Mouse (Mus musculus) liver, embryonic 14.5 days (tissue): Measurements from ENCODE around the gene Hbs1l. TPM values are rescaled to one million over a fixed set of nuclear protein-coding genes. Genes with fewer than 3 reads are reported as not detected.

Experiments
- ATAC-seq: fragments of 200-750 bp; cut with Nextera tagmentation; 2 replicates; pipeline ENCODE4 v1.8.0; 2017; ENCODE audit warnings: moderate number of reproducible peaks, mild to moderate bottlenecking, moderate library complexity; ENCODE audit not compliant: insufficient read depth
- DNase-seq, 3 experiments: peaks; one replicate each; pipeline ENCODE4 v3.0.0-alpha.2; 2012 to 2013; ENCODE audit warnings: low read depth in 3 of 3, low spot score in 3 of 3
- H3K27ac ChIP-seq: fragments of 300-500 bp; sonication (generic); 2 replicates; pipeline ENCODE4 v1.5.1; 2014; ENCODE audit warnings: moderate library complexity, mild to moderate bottlenecking, control low read depth, inconsistent platforms
- H3K27me3 ChIP-seq: fragments of 300-500 bp; sonication (generic); 2 replicates; pipeline ENCODE4 v1.6.1; 2014; ENCODE audit warnings: mild to moderate bottlenecking, low read length, moderate library complexity; ENCODE audit not compliant: control insufficient read depth, insufficient read depth
- H3K36me3 ChIP-seq: fragments of 300-500 bp; sonication (generic); replicated peaks from 2 replicates; pipeline ENCODE4 v1.6.1; 2014; ENCODE audit warnings: low read depth; ENCODE audit not compliant: control insufficient read depth, insufficient read depth
- H3K4me1 ChIP-seq, 2 experiments: fragments of 200-500 bp in 1 of 2; fragments of 300-500 bp in 1 of 2; sonication (generic) in 1 of 2; replicated peaks; 2 replicates each; pipeline ENCODE4 v1.6.1; 2012 to 2014; ENCODE audit warnings: antibody characterized with exemption in 1 of 2, inconsistent platforms in 1 of 2, low read length in 1 of 2; ENCODE audit not compliant: control insufficient read depth in 2 of 2, insufficient read depth in 2 of 2
- H3K4me2 ChIP-seq: fragments of 300-500 bp; sonication (generic); 2 replicates; pipeline ENCODE4 v1.6.1; 2014; ENCODE audit warnings: low read depth, mild to moderate bottlenecking, control low read depth, moderate library complexity
- H3K4me3 ChIP-seq, 2 experiments: fragments of 200-500 bp in 1 of 2; fragments of 300-500 bp in 1 of 2; sonication (generic) in 1 of 2; 2 replicates each; pipeline ENCODE4 v1.5.1; 2012 to 2014; ENCODE audit warnings: low read depth in 2 of 2, low read length in 2 of 2, mild to moderate bottlenecking in 2 of 2, control low read depth in 1 of 2, inconsistent platforms in 1 of 2, moderate library complexity in 1 of 2; ENCODE audit not compliant: insufficient read depth in 1 of 2
- H3K9ac ChIP-seq: fragments of 300-500 bp; sonication (generic); replicated peaks from 2 replicates; pipeline ENCODE4 v1.6.1; 2014; ENCODE audit warnings: mild to moderate bottlenecking, control low read depth, moderate library complexity
- H3K9me3 ChIP-seq: fragments of 300-500 bp; sonication (generic); 2 replicates; pipeline ENCODE4 v1.6.1; 2016; ENCODE audit warnings: low read length, mixed read lengths; ENCODE audit not compliant: control insufficient read depth
- CTCF ChIP-seq: IDR thresholded peaks from 2 replicates; pipeline ENCODE4 v1.5.1; 2016; ENCODE audit warnings: antibody characterized with exemption, low read depth, control low read depth
- EP300 ChIP-seq: IDR thresholded peaks from 2 replicates; pipeline ENCODE4 v1.6.1; 2016; ENCODE audit warnings: antibody characterized with exemption, low read depth
- WGBS: fragments of 180-500 bp; shearing (Covaris S2); extraction: QIAGEN DNeasy Blood & Tissue Kit; methylation state at CpG from one replicate; pipeline ENCODE4 v1.1.7; 2014; ENCODE audit not compliant: insufficient replicate concordance; 5-methylcytosine and 5-hydroxymethylcytosine counted together
- polyA plus RNA-seq, 2 experiments: library from polyadenylated mRNA; depleted of rRNA in 1 of 2; stranded (reverse) in 1 of 2; unstranded in 1 of 2; fragments of >200 nt; fragmentation: Nextera tagmentation in 1 of 2; extraction: Ambion mirVana in 1 of 2; gene quantifications; 2 replicates each; pipeline versions ENCODE4 v1.2.1 to v1.2.3; 2012 to 2014

Hbs1l gene
- polyA plus RNA-seq, 2 experiments: 18.0 to 56.1 TPM

GRCm38 (mm10) chr10:21287243-21288127, 8.3 kb upstream of the Hbs1l start:
- H3K4me2 ChIP-seq: no peak overlapping the region
- H3K27me3 ChIP-seq: no peaks in the 10 kb centered on the region
- H3K9me3 ChIP-seq: no peaks in the 10 kb centered on the region
- TF ChIP-seq EP300 (no peak), CTCF (no peak)
- no peak overlapping the region for H3K4me3 ChIP-seq
- no peak overlapping the region for H3K9ac ChIP-seq
- no peaks in the 10 kb centered on the region for H3K36me3 ChIP-seq
- DNase-seq (no peak), ATAC-seq (no peak)
- no peaks in the 10 kb centered on the region for H3K4me1 ChIP-seq
- WGBS: 73% methylated on average over 10 of the region's 10 CpGs
- H3K27ac ChIP-seq: no peak overlapping the region

- Histone ChIP-seq H3K27me3 (no peaks in the 10 kb centered on the region), H3K9ac (no peak overlapping the region), H3K9me3 (no peaks in the 10 kb centered on the region), H3K36me3 (no peaks in the 10 kb centered on the region), H3K4me2 (no peak overlapping the region), H3K4me3 (no peak overlapping the region), H3K27ac (no peak overlapping the region), H3K4me1 (peaks cover 0 to 5% of the 10 kb centered on the region in 2 experiments; a peak in 3 of 4 replicates)
- TF ChIP-seq EP300 (no peak), CTCF (no peak)
- no peak for ATAC-seq
- whole genome bisulfite sequencing: 64% methylated on average over 4 of the region's 4 CpGs
- no peak for DNase-seq
Observed at GRCm38 (mm10) chr10:21291228-21291627, 4.6 kb upstream of the Hbs1l start.

GRCm38 (mm10) chr10:21294217-21294616, 1.6 kb upstream of the Hbs1l start:
- WGBS: 87% methylated on average over 2 of the region's 2 CpGs
- no peak overlapping the region for H3K4me2 ChIP-seq

GRCm38 (mm10) chr10:21295397-21295758, 401 bp upstream of the Hbs1l start:
- Histone ChIP-seq H3K36me3 (peaks cover 13% of the 10 kb centered on the region), H3K27ac (peak overlapping the region; percentile 12), H3K4me3 (peak overlapping the region; percentile 13 to 92; a peak in 3 of 4 replicates), H3K9me3 (no peaks in the 10 kb centered on the region), H3K27me3 (no peaks in the 10 kb centered on the region), H3K4me2 (peak overlapping the region; percentile 60), H3K9ac (peak overlapping the region; percentile 47), H3K4me1 (peaks cover 11 to 18% of the 10 kb centered on the region in 2 experiments)
- WGBS: 40% methylated on average over 4 of the region's 4 CpGs
- ATAC-seq (peak; percentile 1; the same call in 1 of the 2 replicates), DNase-seq (no peak)
- TF ChIP-seq CTCF: no peak
- TF ChIP-seq EP300: no peak

More at GRCm38 (mm10) chr10:21294217-21294616, 1.6 kb upstream of the Hbs1l start:
- Histone ChIP-seq H3K36me3 (peaks cover 5% of the 10 kb centered on the region), H3K27ac (no peak overlapping the region), H3K27me3 (no peaks in the 10 kb centered on the region), H3K9ac (no peak overlapping the region), H3K4me1 (peaks cover 11 to 18% of the 10 kb centered on the region in 2 experiments), H3K4me3 (no peak overlapping the region), H3K9me3 (no peaks in the 10 kb centered on the region)
- DNase-seq: no peak
- TF ChIP-seq CTCF: no peak
- no peak for TF ChIP-seq EP300
- no peak for ATAC-seq

- Histone ChIP-seq H3K4me1 (peaks cover 11 to 18% of the 10 kb centered on the region in 2 experiments), H3K27ac (no peak overlapping the region), H3K36me3 (peaks cover 34% of the 10 kb centered on the region), H3K4me2 (no peak overlapping the region), H3K9ac (no peak overlapping the region), H3K4me3 (no peak overlapping the region), H3K27me3 (no peaks in the 10 kb centered on the region), H3K9me3 (no peaks in the 10 kb centered on the region)
- no peak for ATAC-seq
- WGBS: 80% methylated on average over 2 of the region's 2 CpGs
- DNase-seq: no peak
- TF ChIP-seq EP300: no peak
- no peak for TF ChIP-seq CTCF
Observed at GRCm38 (mm10) chr10:21298972-21299371, 3.2 kb downstream of the Hbs1l start.
